Mouse (Mus musculus) limb, embryonic 13.5 days (tissue): ENCODE results near the gene Tmed2. TPM values are rescaled to one million over a fixed set of nuclear protein-coding genes. Genes with fewer than 3 reads are reported as not detected.

ENCODE experiments used
- ATAC-seq: fragments of 200-750 bp; cut with Nextera tagmentation; 2 replicates; pipeline ENCODE4 v1.8.0; 2017; ENCODE audit warnings: low read depth, moderate number of reproducible peaks, moderate TSS enrichment; ENCODE audit not compliant: low FRiP score
- H3K27ac ChIP-seq: fragments of 300-500 bp; sonication (generic); 2 replicates; pipeline ENCODE4 v1.5.1; 2015; ENCODE audit warnings: inconsistent platforms, mild to moderate bottlenecking, moderate library complexity
- H3K27me3 ChIP-seq: fragments of 300-500 bp; sonication (generic); 2 replicates; pipeline ENCODE4 v1.6.1; 2015; ENCODE audit warnings: mild to moderate bottlenecking, inconsistent platforms
- H3K36me3 ChIP-seq: fragments of 300-500 bp; sonication (generic); 2 replicates; pipeline ENCODE4 v1.6.1; 2015; ENCODE audit warnings: inconsistent platforms, mild to moderate bottlenecking, moderate library complexity
- H3K4me1 ChIP-seq: fragments of 300-500 bp; sonication (generic); 2 replicates; pipeline ENCODE4 v1.6.1; 2015; ENCODE audit warnings: inconsistent platforms
- H3K4me2 ChIP-seq: fragments of 300-500 bp; sonication (generic); replicated peaks from 2 replicates; pipeline ENCODE4 v1.6.1; 2015; ENCODE audit warnings: inconsistent platforms, mild to moderate bottlenecking, moderate library complexity
- H3K4me3 ChIP-seq: fragments of 300-500 bp; sonication (generic); 2 replicates; pipeline ENCODE4 v1.5.1; 2015; ENCODE audit warnings: moderate library complexity, mild to moderate bottlenecking, inconsistent platforms
- H3K9ac ChIP-seq: fragments of 300-500 bp; sonication (generic); 2 replicates; pipeline ENCODE4 v1.6.1; 2015; ENCODE audit warnings: mild to moderate bottlenecking, inconsistent platforms
- H3K9me3 ChIP-seq: fragments of 300-500 bp; sonication (generic); 2 replicates; pipeline ENCODE4 v1.6.1; 2016; ENCODE audit warnings: inconsistent platforms
- WGBS: fragments of 180-500 bp; shearing (Covaris S2); methylation state at CpG from one replicate; pipeline ENCODE4 v1.1.7; 2015; 5-methylcytosine and 5-hydroxymethylcytosine counted together
- polyA plus RNA-seq: library from polyadenylated mRNA; unstranded; fragments of >200 nt; fragmentation: Nextera tagmentation; extraction: Ambion mirVana; gene quantifications from 2 replicates; pipeline ENCODE4 v1.2.1, GENCODE M21; 2015

Gene Tmed2
- polyA plus RNA-seq, 1 experiment from 2014 or later = 600 TPM

GRCm38 (mm10) chr5:124505235-124505634 is 35.3 kb upstream of the Tmed2 start:
- no peak for ATAC-seq

DNA sequence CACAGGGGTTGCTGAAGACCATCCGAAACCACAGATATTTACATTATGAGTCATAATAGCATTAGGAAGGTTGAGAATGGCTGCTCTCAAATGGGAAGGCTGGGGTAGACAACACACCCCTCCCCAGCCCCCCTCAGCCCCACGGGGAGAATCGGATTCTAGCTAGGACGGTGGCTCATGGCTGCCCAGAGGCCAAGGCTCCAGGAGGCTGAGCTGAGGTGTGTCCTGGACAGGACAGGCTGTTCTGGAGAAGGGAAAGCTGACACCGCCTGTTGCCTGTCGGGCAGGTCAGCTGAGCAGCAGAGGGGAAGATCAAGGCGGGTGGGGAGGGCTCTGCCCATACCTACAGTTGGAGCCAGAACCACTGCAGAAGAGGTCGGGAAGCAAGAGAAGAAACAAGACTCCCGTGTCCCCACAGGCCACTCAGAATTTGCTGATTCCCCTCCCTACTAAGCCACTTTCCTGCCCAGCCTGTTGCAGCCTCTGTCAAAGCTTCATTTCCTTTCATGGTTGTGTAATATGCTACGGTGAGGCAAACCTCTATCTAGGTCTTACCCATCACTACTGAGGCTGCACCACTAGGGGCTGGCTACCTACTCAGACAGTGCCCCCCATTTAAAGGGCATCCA is 33.6 kb upstream of the Tmed2 start:
- no peak overlapping the region for H3K9ac ChIP-seq
- H3K36me3 ChIP-seq = peaks cover 84% of the 10 kb centered on the region
- no peak overlapping the region for H3K27ac ChIP-seq

More at GRCm38 (mm10) chr5:124505235-124505634, 35.3 kb upstream of the Tmed2 start:
- H3K36me3 ChIP-seq = peaks cover 85% of the 10 kb centered on the region
- H3K9ac ChIP-seq = no peak overlapping the region
- no peak overlapping the region for H3K27ac ChIP-seq
- no peaks in the 10 kb centered on the region; the same call in 1 of the 2 replicates for H3K4me1 ChIP-seq
- H3K4me2 ChIP-seq = no peak overlapping the region
- H3K4me3 ChIP-seq = no peak overlapping the region
- H3K9me3 ChIP-seq = no peaks in the 10 kb centered on the region
- no peaks in the 10 kb centered on the region for H3K27me3 ChIP-seq
- WGBS = 86% methylated on average over 4 of the region's 4 CpGs

GRCm38 (mm10) chr5:124509200-124509599 is 31.3 kb upstream of the Tmed2 start:
- no peak for ATAC-seq
- peaks cover 84% of the 10 kb centered on the region for H3K36me3 ChIP-seq
- no peak overlapping the region for H3K27ac ChIP-seq
- peaks cover 5% of the 10 kb centered on the region; the same call in 1 of the 2 replicates for H3K9me3 ChIP-seq
- no peak overlapping the region for H3K4me3 ChIP-seq
- H3K4me2 ChIP-seq = no peak overlapping the region
- no peaks in the 10 kb centered on the region; the same call in 1 of the 2 replicates for H3K4me1 ChIP-seq
- H3K27me3 ChIP-seq = no peaks in the 10 kb centered on the region
- no peak overlapping the region for H3K9ac ChIP-seq
- 94% methylated on average over 6 of the region's 6 CpGs for WGBS

More for the DNA sequence above, 33.6 kb upstream of the Tmed2 start:
- no peaks in the 10 kb centered on the region for H3K27me3 ChIP-seq
- H3K4me1 ChIP-seq = no peaks in the 10 kb centered on the region; the same call in 1 of the 2 replicates
- H3K4me2 ChIP-seq = no peak overlapping the region
- no peak overlapping the region for H3K4me3 ChIP-seq
- ATAC-seq = no peak
- 53% methylated on average over 10 of the region's 10 CpGs for WGBS
- no peaks in the 10 kb centered on the region for H3K9me3 ChIP-seq

DNA sequence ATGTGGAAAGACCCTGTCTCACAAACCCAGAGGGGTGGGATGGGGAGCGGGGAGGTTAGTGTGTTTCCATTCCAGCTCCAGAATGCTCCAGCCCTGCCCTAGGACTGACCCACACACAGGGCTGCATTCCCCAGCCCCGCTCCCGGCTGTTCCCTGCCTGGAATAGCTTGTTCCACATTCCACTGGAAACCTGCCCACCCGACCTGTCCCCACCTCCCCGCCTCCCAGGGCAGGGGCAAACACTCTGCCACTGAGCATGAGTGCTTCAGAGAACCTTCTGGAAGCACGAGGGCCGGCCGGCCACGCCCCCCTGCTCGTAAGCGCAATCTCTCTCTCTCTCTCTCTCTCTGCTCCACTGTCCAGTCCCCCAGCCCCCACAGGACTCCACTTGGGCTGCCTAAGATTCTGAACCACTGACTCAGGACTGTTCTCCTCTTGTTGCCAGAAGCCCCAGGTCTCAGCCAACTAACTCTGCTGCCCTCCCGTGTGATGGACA is 30.7 kb upstream of the Tmed2 start:
- Histone ChIP-seq H3K27ac (no peak overlapping the region), H3K4me3 (no peak overlapping the region), H3K9me3 (peaks cover 5% of the 10 kb centered on the region; the same call in 1 of the 2 replicates), H3K27me3 (no peaks in the 10 kb centered on the region), H3K4me2 (no peak overlapping the region), H3K9ac (no peak overlapping the region), H3K4me1 (no peaks in the 10 kb centered on the region; the same call in 1 of the 2 replicates), H3K36me3 (peaks cover 84% of the 10 kb centered on the region)
- ATAC-seq = peak; percentile 71
- WGBS = 73% methylated on average over 12 of the region's 12 CpGs

- Histone ChIP-seq H3K4me2 (no peak overlapping the region), H3K27ac (no peak overlapping the region), H3K9ac (no peak overlapping the region), H3K4me3 (no peak overlapping the region), H3K9me3 (peaks cover 5% of the 10 kb centered on the region; the same call in 1 of the 2 replicates), H3K36me3 (peaks cover 84% of the 10 kb centered on the region), H3K27me3 (no peaks in the 10 kb centered on the region), H3K4me1 (no peaks in the 10 kb centered on the region; the same call in 1 of the 2 replicates)
- ATAC-seq = no peak
- WGBS = 84% methylated on average over 10 of the region's 10 CpGs
Observed at GRCm38 (mm10) chr5:124510536-124511050, 29.9 kb upstream of the Tmed2 start.

GRCm38 (mm10) chr5:124515789-124516188 is 24.7 kb upstream of the Tmed2 start:
- no peaks in the 10 kb centered on the region for H3K27me3 ChIP-seq
- no peak overlapping the region for H3K9ac ChIP-seq
- no peak overlapping the region for H3K4me3 ChIP-seq
- H3K4me1 ChIP-seq = no peaks in the 10 kb centered on the region
- no peak for ATAC-seq
- WGBS = 91% methylated on average over 5 of the region's 5 CpGs
- peaks cover 5% of the 10 kb centered on the region; the same call in 1 of the 2 replicates for H3K9me3 ChIP-seq
- peaks cover 91% of the 10 kb centered on the region for H3K36me3 ChIP-seq
- no peak overlapping the region for H3K4me2 ChIP-seq
- no peak overlapping the region for H3K27ac ChIP-seq

DNA sequence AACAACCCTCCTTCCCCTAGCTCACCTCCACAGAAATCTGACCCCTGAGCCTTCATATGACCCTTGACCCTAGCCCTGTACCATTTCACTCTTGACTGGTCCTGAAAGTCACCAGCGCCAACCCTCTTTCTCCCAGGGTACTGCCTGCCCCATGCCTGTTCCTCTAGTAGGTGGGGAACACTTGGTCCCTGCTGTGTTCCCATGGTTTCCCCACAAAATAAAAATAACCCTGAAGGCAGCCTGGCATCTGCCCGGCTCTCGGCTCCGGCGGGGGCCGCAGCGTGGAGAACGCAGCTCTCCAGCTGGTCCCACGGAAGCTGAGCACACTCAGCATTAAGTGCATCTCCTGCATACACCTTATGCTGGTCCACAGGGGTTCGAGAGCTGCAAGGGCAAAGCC is 21.8 kb upstream of the Tmed2 start:
- Histone ChIP-seq H3K4me1 (no peaks in the 10 kb centered on the region), H3K4me2 (no peak overlapping the region), H3K36me3 (peaks cover 74% of the 10 kb centered on the region), H3K9me3 (no peaks in the 10 kb centered on the region), H3K27me3 (no peaks in the 10 kb centered on the region), H3K4me3 (no peak overlapping the region), H3K9ac (no peak overlapping the region), H3K27ac (no peak overlapping the region)
- 89% methylated on average over 10 of the region's 10 CpGs for WGBS
- ATAC-seq = no peak

- Histone ChIP-seq H3K36me3 (peaks cover 70% of the 10 kb centered on the region), H3K9me3 (no peaks in the 10 kb centered on the region), H3K9ac (no peak overlapping the region), H3K4me1 (no peaks in the 10 kb centered on the region), H3K4me2 (no peak overlapping the region), H3K27me3 (no peaks in the 10 kb centered on the region), H3K4me3 (no peak overlapping the region), H3K27ac (no peak overlapping the region)
- ATAC-seq = no peak
- WGBS = 91% methylated on average over 4 of the region's 4 CpGs
Observed at GRCm38 (mm10) chr5:124521588-124521987, 18.9 kb upstream of the Tmed2 start.

- ATAC-seq = no peak
- no peak overlapping the region for H3K9ac ChIP-seq
- no peak overlapping the region for H3K4me2 ChIP-seq
- 92% methylated on average over 8 of the region's 8 CpGs for WGBS
- peaks cover 7% of the 10 kb centered on the region for H3K4me1 ChIP-seq
- no peaks in the 10 kb centered on the region for H3K27me3 ChIP-seq
- no peak overlapping the region for H3K4me3 ChIP-seq
- no peaks in the 10 kb centered on the region for H3K9me3 ChIP-seq
- no peak overlapping the region for H3K27ac ChIP-seq
- H3K36me3 ChIP-seq = peaks cover 60% of the 10 kb centered on the region
Observed at GRCm38 (mm10) chr5:124523032-124523431, 17.5 kb upstream of the Tmed2 start.

DNA sequence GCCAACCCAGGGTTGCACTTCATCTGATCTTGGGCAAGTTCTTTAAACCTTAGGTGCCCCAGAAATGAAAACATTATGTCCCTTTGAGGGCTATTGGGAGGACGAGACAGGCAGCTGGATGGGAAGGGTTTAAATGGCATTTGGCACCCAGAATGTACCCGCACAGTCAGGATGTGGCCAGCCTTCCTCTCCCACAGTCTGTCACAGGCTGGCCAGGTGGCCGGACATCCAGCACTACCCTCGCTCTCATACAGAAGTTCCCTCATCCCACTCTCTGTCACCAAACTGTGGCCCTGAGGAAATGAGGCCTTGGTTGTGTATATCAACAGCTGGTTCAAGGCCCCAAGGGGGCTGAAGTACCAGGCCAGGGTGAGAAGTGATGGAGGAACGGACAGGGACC is 15.6 kb upstream of the Tmed2 start:
- no peak overlapping the region for H3K4me3 ChIP-seq
- no peak for ATAC-seq
- no peak overlapping the region for H3K27ac ChIP-seq
- no peak overlapping the region for H3K4me2 ChIP-seq
- no peaks in the 10 kb centered on the region for H3K9me3 ChIP-seq
- WGBS = 91% methylated on average over 5 of the region's 5 CpGs
- peaks cover 26% of the 10 kb centered on the region for H3K4me1 ChIP-seq
- no peaks in the 10 kb centered on the region for H3K27me3 ChIP-seq
- H3K36me3 ChIP-seq = peaks cover 42% of the 10 kb centered on the region
- H3K9ac ChIP-seq = no peak overlapping the region

GRCm38 (mm10) chr5:124528351-124528750 is 12.1 kb upstream of the Tmed2 start:
- WGBS = 70% methylated on average over 4 of the region's 4 CpGs
- Histone ChIP-seq H3K4me1 (peaks cover 44% of the 10 kb centered on the region), H3K27ac (no peak overlapping the region), H3K9ac (peak overlapping the region; percentile 81; the same call in 1 of the 2 replicates), H3K27me3 (no peaks in the 10 kb centered on the region), H3K4me2 (peak overlapping the region; percentile 94), H3K4me3 (peak overlapping the region; percentile 80), H3K9me3 (no peaks in the 10 kb centered on the region), H3K36me3 (peaks cover 24% of the 10 kb centered on the region)
- ATAC-seq = no peak

DNA sequence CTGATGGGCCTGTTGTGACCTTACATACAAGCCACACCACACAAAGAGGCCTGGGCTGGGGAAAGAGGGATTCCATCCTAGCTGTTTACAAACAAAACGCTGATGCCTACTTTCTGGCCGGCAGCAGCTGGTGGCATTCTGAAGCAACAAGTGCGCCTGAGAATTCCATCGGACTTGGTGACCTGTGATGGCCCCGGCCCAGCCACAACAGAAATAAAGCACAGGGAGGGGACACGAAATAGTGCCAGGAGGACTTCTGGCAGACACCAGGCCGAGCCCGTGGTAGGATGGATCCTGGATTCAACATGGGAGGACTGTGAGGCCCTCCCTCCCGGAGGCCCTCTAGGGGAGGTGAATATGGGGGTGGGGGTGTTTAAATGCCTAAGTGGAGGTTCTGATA is 11.7 kb upstream of the Tmed2 start:
- WGBS = 25% methylated on average over 9 of the region's 9 CpGs
- Histone ChIP-seq H3K27ac (peak overlapping the region; percentile 58; the same call in 1 of the 2 replicates), H3K4me3 (peak overlapping the region; percentile 80), H3K4me2 (peak overlapping the region; percentile 94), H3K9me3 (no peaks in the 10 kb centered on the region), H3K9ac (peak overlapping the region; percentile 81), H3K4me1 (peaks cover 44% of the 10 kb centered on the region), H3K36me3 (peaks cover 24% of the 10 kb centered on the region), H3K27me3 (no peaks in the 10 kb centered on the region)
- ATAC-seq = no peak
